Mouse (Mus musculus) bone marrow, adult 2 months (tissue): ENCODE data around the gene Syn3.

Experiments used
- CTCF ChIP-seq: fragments of 200-500 bp; IDR thresholded peaks from 2 replicates; pipeline ENCODE4 v1.5.1; 2011; ENCODE audit warnings: low read length, control low read depth; ENCODE audit not compliant: control insufficient read depth, insufficient read depth
- POLR2A ChIP-seq: fragments of 200-500 bp; IDR thresholded peaks from 2 replicates; pipeline ENCODE4 v1.6.1; 2011; ENCODE audit warnings: low read depth, mild to moderate bottlenecking, control low read depth, low read length, borderline replicate concordance; ENCODE audit not compliant: control insufficient read depth

- TF ChIP-seq CTCF: no peak
- no peak for TF ChIP-seq POLR2A
These were observed 327.4 kb downstream of the Syn3 start for GRCm38 (mm10) chr10:86171246-86171645.
